Mouse (Mus musculus) layer of hippocampus, adult 8-10 months (tissue): ENCODE results near the gene Rspry1. TPM values are rescaled to one million over a fixed set of nuclear protein-coding genes. Genes with fewer than 3 reads are reported as not detected.

Source experiments
- DNase-seq, 2 experiments: peaks; one replicate each; pipeline ENCODE4 v3.0.0; 2022; ENCODE audit warnings: low spot score in 2 of 2
- total RNA-seq, 4 experiments: library from RNA; stranded (reverse); gene quantifications; 2 replicates each; pipeline ENCODE4 v1.2.4; 2022

Rspry1 gene
- 10 to 100 TPM; 25.5 to 30.5 (median 27.0) TPM for total RNA-seq

- peak; percentile 100 for DNase-seq
Observed at GRCm38 (mm10) chr8:94601607-94602385, at the start of gene Rspry1, which contains the start of gene Fam192a. Rspry1 (plus strand) TSS chr8:94601937. Fam192a (minus strand) TSS chr8:94601997.

GRCm38 (mm10) chr8:94552696-94553095 is 49.0 kb upstream of the Rspry1 start:
- DNase-seq, result no peak

- DNase-seq, result no peak
Observed at GRCm38 (mm10) chr8:94557281-94557680, 44.5 kb upstream of the Rspry1 start.

GRCm38 (mm10) chr8:94561256-94561655 is 40.5 kb upstream of the Rspry1 start:
- DNase-seq, result peak; percentile 34 to 46

- DNase-seq, result no peak
Observed at GRCm38 (mm10) chr8:94564421-94564820, 37.3 kb upstream of the Rspry1 start.

- DNase-seq, result no peak
Observed at GRCm38 (mm10) chr8:94566033-94566432, 35.7 kb upstream of the Rspry1 start.

- no peak for DNase-seq
Observed at GRCm38 (mm10) chr8:94566446-94567158, 35.1 kb upstream of the Rspry1 start.

GRCm38 (mm10) chr8:94567159-94567849 is 34.4 kb upstream of the Rspry1 start:
- no peak for DNase-seq

- no peak for DNase-seq
Observed at GRCm38 (mm10) chr8:94568098-94568497, 33.6 kb upstream of the Rspry1 start.

GRCm38 (mm10) chr8:94569419-94569818 is 32.3 kb upstream of the Rspry1 start:
- DNase-seq, result no peak

GRCm38 (mm10) chr8:94571896-94572295 is 29.8 kb upstream of the Rspry1 start:
- DNase-seq, result no peak

- peak; percentile 82 to 88 for DNase-seq
Observed at GRCm38 (mm10) chr8:94574159-94574907, 27.4 kb upstream of the Rspry1 start.

- no peak for DNase-seq
Observed at GRCm38 (mm10) chr8:94575148-94575547, 26.6 kb upstream of the Rspry1 start.

- DNase-seq, result no peak
Observed at GRCm38 (mm10) chr8:94581820-94582483, 19.8 kb upstream of the Rspry1 start.

GRCm38 (mm10) chr8:94582569-94582968 is 19.2 kb upstream of the Rspry1 start:
- DNase-seq, result no peak

GRCm38 (mm10) chr8:94584238-94584817 is 17.4 kb upstream of the Rspry1 start:
- peak in 1 of 2 experiments; percentile 71 for DNase-seq

GRCm38 (mm10) chr8:94591691-94592090 is 10.0 kb upstream of the Rspry1 start:
- DNase-seq, result no peak

GRCm38 (mm10) chr8:94594211-94594610 is 7.5 kb upstream of the Rspry1 start:
- DNase-seq, result no peak

GRCm38 (mm10) chr8:94600478-94600877 is 1.3 kb upstream of the Rspry1 start:
- DNase-seq, result no peak

GRCm38 (mm10) chr8:94601034-94601606 is 617 bp upstream of the Rspry1 start:
- DNase-seq, result no peak
